Mouse (Mus musculus) liver, adult 2 months (tissue): Measurements from ENCODE around the gene Qser1. TPM values are rescaled to one million over a fixed set of nuclear protein-coding genes. Genes with fewer than 3 reads are reported as not detected.
"Not testable (repeated sequence)": the region's sequence is repeated elsewhere in the genome, so short reads cannot be mapped to it uniquely, and the experiment has no call there.

Source experiments
- DNase-seq: peaks from one replicate; pipeline ENCODE4 v3.0.0-alpha.2; 2011; ENCODE audit warnings: low read depth, low spot score; ENCODE audit errors: extremely low read depth
- H3K27ac ChIP-seq: fragments of 200-500 bp; replicated peaks from 2 replicates; pipeline ENCODE4 v1.5.1; 2012; ENCODE audit warnings: low read depth, mild to moderate bottlenecking, control low read depth, inconsistent platforms, low read length; ENCODE audit not compliant: insufficient read depth
- H3K27me3 ChIP-seq: fragments of 200-500 bp; 2 replicates; pipeline ENCODE4 v1.6.1; 2012; ENCODE audit warnings: mild to moderate bottlenecking, moderate library complexity, low read length, inconsistent platforms; ENCODE audit not compliant: control insufficient read depth, insufficient read depth
- H3K36me3 ChIP-seq: fragments of 200-500 bp; 2 replicates; pipeline ENCODE4 v1.6.1; 2012; ENCODE audit warnings: low read length, inconsistent platforms; ENCODE audit not compliant: control insufficient read depth, insufficient read depth
- H3K4me1 ChIP-seq: fragments of 200-500 bp; 2 replicates; pipeline ENCODE4 v1.6.1; 2011; ENCODE audit warnings: low read length; ENCODE audit not compliant: control insufficient read depth, insufficient read depth
- H3K4me3 ChIP-seq: fragments of 200-500 bp; 2 replicates; pipeline ENCODE4 v1.5.1; 2011; ENCODE audit warnings: low read depth, mild to moderate bottlenecking, control low read depth, low read length, moderate library complexity; ENCODE audit not compliant: insufficient read depth
- H3K79me2 ChIP-seq: fragments of 200-500 bp; 2 replicates; pipeline ENCODE4 v1.6.1; 2012; ENCODE audit warnings: inconsistent platforms, mild to moderate bottlenecking, low read length, moderate library complexity; ENCODE audit not compliant: control insufficient read depth, insufficient read depth
- H3K9ac ChIP-seq: fragments of 200-500 bp; 2 replicates; pipeline ENCODE4 v1.6.1; 2012; ENCODE audit warnings: low read depth, mild to moderate bottlenecking, control low read depth, inconsistent platforms, low read length
- CTCF ChIP-seq: fragments of 200-500 bp; IDR thresholded peaks from 2 replicates; pipeline ENCODE4 v1.5.1; 2011; ENCODE audit warnings: low read depth, low read length, control low read depth
- POLR2A ChIP-seq: fragments of 200-500 bp; IDR thresholded peaks from 2 replicates; pipeline ENCODE4 v1.6.1; 2011; ENCODE audit warnings: low read length, control low read depth; ENCODE audit not compliant: insufficient read depth; ENCODE audit errors: extremely low read depth
- WGBS: fragments of 180-500 bp; shearing (Covaris S2); methylation state at CpG from one replicate; pipeline ENCODE4 v1.1.7; 2018; 5-methylcytosine and 5-hydroxymethylcytosine counted together
- polyA plus RNA-seq: library from polyadenylated mRNA; depleted of rRNA; stranded (reverse); fragments of >200 nt; gene quantifications from 2 replicates; pipeline ENCODE4 v1.2.3, GENCODE M21; 2012
- total RNA-seq: library from RNA; depleted of rRNA; stranded (reverse); fragments of >200 nt; gene quantifications from 2 replicates; pipeline ENCODE4 v1.2.3, GENCODE M21; 2014

The Qser1 gene
- total and polyA plus RNA-seq, 2 experiments, result 2.2 to 6.0 TPM

DNA sequence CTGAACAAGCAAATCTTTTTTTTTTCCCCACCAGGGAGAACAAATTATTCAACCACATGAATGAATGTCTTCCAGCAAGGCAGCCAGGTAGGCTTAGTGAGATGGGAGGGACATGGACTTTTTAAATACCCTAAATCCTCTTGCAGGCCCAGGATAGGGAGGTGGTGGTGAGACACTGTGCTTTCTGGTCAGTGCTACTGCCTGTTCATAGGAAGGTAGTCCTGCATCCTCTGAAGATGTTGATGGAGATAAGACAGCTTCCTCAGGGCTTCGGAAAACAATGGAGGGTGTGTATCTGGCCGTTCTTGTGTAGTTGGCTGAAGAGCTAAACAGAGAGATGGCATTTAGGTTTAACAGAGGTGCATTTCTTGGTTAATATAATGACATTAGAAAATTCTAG is 15.9 kb upstream of the Qser1 start:
- 84% methylated on average over 2 of the region's 2 CpGs for WGBS
- no peak for TF ChIP-seq POLR2A
- no peak for TF ChIP-seq CTCF
- H3K27ac ChIP-seq, result no peak overlapping the region
- H3K27me3 ChIP-seq, result no peaks in the 10 kb centered on the region
- no peaks in the 10 kb centered on the region for H3K36me3 ChIP-seq
- no peak overlapping the region for H3K9ac ChIP-seq
- DNase-seq, result no peak
- H3K4me1 ChIP-seq, result no peaks in the 10 kb centered on the region
- H3K79me2 ChIP-seq, result no peaks in the 10 kb centered on the region
- no peak overlapping the region for H3K4me3 ChIP-seq

DNA sequence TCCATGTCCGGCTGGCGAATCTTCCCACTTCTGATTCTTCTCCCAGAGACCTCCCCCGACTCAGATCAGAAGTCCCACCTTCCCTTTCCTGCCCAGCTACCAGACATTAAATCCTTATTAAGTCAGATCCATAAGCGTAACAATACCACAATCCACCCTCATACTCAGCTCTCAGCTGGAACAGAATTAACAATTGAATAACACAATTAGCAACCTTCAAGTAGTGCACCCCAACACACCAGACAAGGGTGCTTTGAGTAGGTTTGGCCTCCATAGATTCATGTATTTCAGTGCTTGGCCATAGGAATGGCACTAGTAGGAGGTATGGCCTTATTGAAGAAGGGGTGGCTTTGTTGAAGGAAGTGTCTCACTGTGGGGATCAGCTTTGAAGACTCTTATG is 9.6 kb upstream of the Qser1 start:
- 92% methylated on average over 4 of the region's 4 CpGs for WGBS
- no peak overlapping the region for H3K27ac ChIP-seq
- no peak for DNase-seq

DNA sequence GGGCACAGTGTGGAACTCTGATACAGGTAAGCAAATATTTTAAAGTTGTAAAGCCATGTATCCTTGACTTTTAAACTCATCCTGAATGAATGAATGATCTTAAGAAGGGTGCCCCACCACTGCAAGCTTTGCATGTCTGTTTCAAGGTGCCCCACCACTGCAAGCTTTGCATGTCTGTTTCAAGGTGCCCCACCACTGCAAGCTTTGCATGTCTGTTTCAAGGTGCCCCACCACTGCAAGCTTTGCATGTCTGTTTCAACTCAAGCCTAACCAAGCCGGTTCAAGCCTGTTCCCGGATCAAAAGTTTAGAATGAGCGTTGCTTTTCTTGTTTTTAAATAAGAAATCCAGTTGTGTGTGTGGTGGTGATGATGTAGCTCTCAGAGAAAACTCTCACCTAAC is 2.2 kb upstream of the Qser1 start:
- H3K27ac ChIP-seq, H3K36me3 ChIP-seq: not testable (repeated sequence)
- WGBS, result 95% methylated on average over 3 of the region's 3 CpGs

More for the DNA sequence above, 9.6 kb upstream of the Qser1 start:
- Histone ChIP-seq H3K36me3 (no peaks in the 10 kb centered on the region), H3K79me2 (no peaks in the 10 kb centered on the region), H3K4me3 (no peak overlapping the region), H3K27me3 (no peaks in the 10 kb centered on the region), H3K9ac (no peak overlapping the region), H3K4me1 (no peaks in the 10 kb centered on the region)
- TF ChIP-seq POLR2A (no peak), CTCF (no peak)

DNA sequence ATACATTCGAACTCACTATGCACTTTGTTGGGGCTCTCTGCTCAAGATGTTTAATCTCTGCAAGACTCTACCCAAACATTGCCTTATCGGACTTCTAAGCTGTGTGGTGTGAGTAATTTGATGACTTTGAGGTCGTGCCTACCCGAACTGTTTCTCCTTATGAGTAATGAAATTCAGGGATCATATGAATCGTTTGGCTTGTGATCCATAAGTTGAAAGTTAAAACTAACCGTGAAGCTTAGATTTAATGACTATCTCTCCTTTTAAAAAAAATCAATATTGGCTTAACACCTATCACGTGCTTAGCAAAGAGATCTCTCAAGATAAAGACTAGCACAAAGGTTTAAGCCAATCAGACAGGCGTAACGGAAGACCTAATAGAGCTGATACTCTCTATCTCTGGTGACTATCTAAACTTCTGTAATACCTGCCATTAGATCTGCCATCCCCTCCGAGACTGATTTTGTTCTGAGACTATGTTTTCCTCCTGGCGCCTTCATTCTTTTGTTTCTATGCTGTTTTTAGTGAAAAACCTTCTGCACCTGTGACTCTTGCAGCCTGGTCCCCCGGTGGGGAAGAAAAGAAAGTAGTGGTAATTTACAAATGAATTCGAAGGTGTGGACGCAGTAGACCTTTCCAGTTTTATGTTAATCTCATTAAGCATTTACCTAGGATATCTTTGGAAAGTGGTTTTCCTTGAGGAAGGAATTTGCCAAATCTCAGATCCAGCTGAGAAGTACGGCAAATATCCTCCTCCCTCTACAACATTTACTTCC is 1.2 kb upstream of the Qser1 start:
- Histone ChIP-seq H3K4me1 (peaks cover 8% of the 10 kb centered on the region; the same call in 1 of the 2 replicates), H3K9ac (no peak overlapping the region), H3K36me3 (no peaks in the 10 kb centered on the region), H3K79me2 (no peaks in the 10 kb centered on the region), H3K27ac (no peak overlapping the region), H3K4me3 (peak overlapping the region; percentile 79; the same call in 1 of the 2 replicates), H3K27me3 (no peaks in the 10 kb centered on the region)
- WGBS, result under 1% methylated on average over 15 of the region's 15 CpGs
- TF ChIP-seq POLR2A (no peak), CTCF (no peak)
- DNase-seq, result peak; percentile 74

More for the DNA sequence above, 2.2 kb upstream of the Qser1 start:
- DNase-seq, H3K4me1 ChIP-seq, H3K9ac ChIP-seq, H3K4me3 ChIP-seq, H3K27me3 ChIP-seq, H3K79me2 ChIP-seq: not testable (repeated sequence)

DNA sequence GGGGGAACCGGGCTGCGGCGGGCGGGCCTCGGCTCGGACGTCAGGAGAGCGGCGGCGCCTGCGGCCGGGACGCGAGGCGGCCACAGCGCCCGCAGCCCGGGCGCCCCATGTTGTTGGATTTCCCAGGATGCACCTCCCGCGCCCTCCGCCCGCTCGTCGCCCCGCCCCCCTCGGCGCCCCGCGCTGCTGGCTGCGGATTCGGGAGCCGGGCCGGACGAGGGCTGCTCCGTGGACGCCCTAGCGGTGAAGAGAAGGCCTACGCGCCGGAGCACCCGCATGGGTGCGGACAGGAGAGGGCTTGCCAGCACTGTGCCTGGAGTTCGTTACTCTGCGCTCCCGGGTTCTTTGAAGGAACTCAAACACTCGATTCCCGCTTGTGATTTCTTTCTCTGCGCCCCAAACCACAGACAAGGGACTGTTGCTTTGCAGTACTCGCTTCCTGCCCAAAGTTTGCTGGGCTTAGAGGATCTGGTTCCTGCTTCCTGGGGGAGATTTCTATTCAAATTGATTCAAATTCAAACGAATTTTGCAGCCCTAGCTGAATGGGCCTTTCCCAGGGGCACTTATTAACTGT is 393 bp upstream of the Qser1 start:
- peak; percentile 75 for DNase-seq
- Histone ChIP-seq H3K4me3 (peak overlapping the region; percentile 79), H3K4me1 (peaks cover 8% of the 10 kb centered on the region; the same call in 1 of the 2 replicates), H3K27me3 (no peaks in the 10 kb centered on the region), H3K9ac (peak overlapping the region; percentile 96), H3K27ac (peak overlapping the region; percentile 53), H3K36me3 (no peaks in the 10 kb centered on the region), H3K79me2 (peaks cover 2% of the 10 kb centered on the region; the same call in 1 of the 2 replicates)
- TF ChIP-seq CTCF (peak; percentile 78), POLR2A (no peak)
- WGBS, result under 1% methylated on average over 35 of the region's 51 CpGs
